Mouse (Mus musculus): ENCODE data around the gene Cx3cr1.

Gene Cx3cr1

GRCm38 (mm10) chr9:119890692-119891091 lies 179.0 kb downstream of the Cx3cr1 start:
- no peak for DNase-seq (ENCODE audit: low spot score in 2 of 2)

- DNase-seq (ENCODE audit: low spot score in 2 of 2): no peak
Measured at GRCm38 (mm10) chr9:119889446-119889845, 180.2 kb downstream of the Cx3cr1 start.

- DNase-seq (ENCODE audit: low spot score in 2 of 2): no peak
Measured at GRCm38 (mm10) chr9:119888843-119889246, 180.8 kb downstream of the Cx3cr1 start.

GRCm38 (mm10) chr9:119887144-119887901 lies 182.4 kb downstream of the Cx3cr1 start:
- no peak for DNase-seq (ENCODE audit: low spot score in 2 of 2)

GRCm38 (mm10) chr9:119854170-119854569 lies 215.5 kb downstream of the Cx3cr1 start:
- no peak for DNase-seq (ENCODE audit: low spot score in 2 of 2)

GRCm38 (mm10) chr9:119853071-119853846 lies 216.4 kb downstream of the Cx3cr1 start:
- DNase-seq (ENCODE audit: low spot score in 2 of 2): no peak

- no peak for DNase-seq (ENCODE audit: low spot score in 2 of 2)
Measured at GRCm38 (mm10) chr9:119852347-119853030, 217.2 kb downstream of the Cx3cr1 start.

Data from spleen, postnatal 4 days (tissue).